Mouse (Mus musculus) hindbrain, embryonic 12.5 days (tissue): ENCODE data around the gene Fcrls. TPM values are rescaled to one million over a fixed set of nuclear protein-coding genes. Genes with fewer than 3 reads are reported as not detected.

Experiments used
- ATAC-seq: fragments of 200-750 bp; cut with Nextera tagmentation; 2 replicates; pipeline ENCODE4 v1.8.0; 2017; ENCODE audit warnings: moderate TSS enrichment; ENCODE audit not compliant: low FRiP score
- H3K27ac ChIP-seq: fragments of 300-500 bp; sonication (generic); 2 replicates; pipeline ENCODE4 v1.5.1; 2016; ENCODE audit warnings: mild to moderate bottlenecking
- H3K27me3 ChIP-seq: fragments of 300-500 bp; sonication (generic); 2 replicates; pipeline ENCODE4 v1.6.1; 2016; ENCODE audit warnings: mild to moderate bottlenecking
- H3K36me3 ChIP-seq: fragments of 300-500 bp; sonication (generic); 2 replicates; pipeline ENCODE4 v1.6.1; 2016; ENCODE audit warnings: mild to moderate bottlenecking
- H3K4me1 ChIP-seq: fragments of 300-500 bp; sonication (generic); 2 replicates; pipeline ENCODE4 v1.6.1; 2016
- H3K4me2 ChIP-seq: fragments of 300-500 bp; sonication (generic); replicated peaks from 2 replicates; pipeline ENCODE4 v1.6.1; 2016; ENCODE audit warnings: mild to moderate bottlenecking
- H3K4me3 ChIP-seq: fragments of 300-500 bp; sonication (generic); 2 replicates; pipeline ENCODE4 v1.5.1; 2016; ENCODE audit warnings: mild to moderate bottlenecking
- H3K9ac ChIP-seq: fragments of 300-500 bp; sonication (generic); 2 replicates; pipeline ENCODE4 v1.6.1; 2016; ENCODE audit warnings: mild to moderate bottlenecking, moderate library complexity
- H3K9me3 ChIP-seq: fragments of 300-500 bp; sonication (generic); replicated peaks from 2 replicates; pipeline ENCODE4 v1.6.1; 2016; ENCODE audit warnings: mild to moderate bottlenecking
- WGBS: fragments of 180-500 bp; shearing (Covaris S2); methylation state at CpG from one replicate; pipeline ENCODE4 v1.1.7; 2016; 5-methylcytosine and 5-hydroxymethylcytosine counted together
- polyA plus RNA-seq: library from polyadenylated mRNA; unstranded; fragments of >200 nt; fragmentation: Nextera tagmentation; extraction: Ambion mirVana; gene quantifications from 2 replicates; pipeline ENCODE4 v1.2.1, GENCODE M21; 2016

Gene Fcrls
- polyA plus RNA-seq = 8.1 and 10.1 TPM in 2 replicates

GRCm38 (mm10) chr3:87263436-87263835 lies at the start of gene Fcrls:
TSS of gene Fcrls (minus strand) at chr3:87263738.
- no peaks in the 10 kb centered on the region for H3K9me3 ChIP-seq
- ATAC-seq = no peak
- H3K4me3 ChIP-seq = no peak within 1 kb of the TSS
- no peaks in the 10 kb centered on the region for H3K27me3 ChIP-seq
- no peaks in the 10 kb centered on the region for H3K4me1 ChIP-seq
- no peak within 1 kb of the TSS for H3K4me2 ChIP-seq
- no peaks in the 10 kb centered on the region for H3K36me3 ChIP-seq
- no peak within 1 kb of the TSS for H3K9ac ChIP-seq
- WGBS = 86% methylated on average over 7 of the region's 7 CpGs
- H3K27ac ChIP-seq = no peak within 1 kb of the TSS

- H3K9ac ChIP-seq = no peak overlapping the region
- no peaks in the 10 kb centered on the region for H3K9me3 ChIP-seq
- H3K27ac ChIP-seq = no peak overlapping the region
- no peak for ATAC-seq
- no peaks in the 10 kb centered on the region for H3K4me1 ChIP-seq
- no peaks in the 10 kb centered on the region for H3K36me3 ChIP-seq
- no peak overlapping the region for H3K4me3 ChIP-seq
- no peak overlapping the region for H3K4me2 ChIP-seq
- H3K27me3 ChIP-seq = no peaks in the 10 kb centered on the region
- 79% methylated on average over 2 of the region's 2 CpGs for WGBS
These were observed 46.4 kb upstream of the Fcrls start for GRCm38 (mm10) chr3:87309922-87310321.

GRCm38 (mm10) chr3:87299901-87300300 lies 36.4 kb upstream of the Fcrls start:
- Histone ChIP-seq H3K36me3 (no peaks in the 10 kb centered on the region), H3K4me1 (no peaks in the 10 kb centered on the region), H3K9me3 (no peaks in the 10 kb centered on the region), H3K27ac (no peak overlapping the region), H3K9ac (no peak overlapping the region), H3K4me2 (no peak overlapping the region), H3K4me3 (no peak overlapping the region), H3K27me3 (no peaks in the 10 kb centered on the region)
- ATAC-seq = no peak
- WGBS = 86% methylated on average over 5 of the region's 5 CpGs

- H3K4me2 ChIP-seq = no peak overlapping the region
- H3K27ac ChIP-seq = no peak overlapping the region
- H3K9me3 ChIP-seq = no peaks in the 10 kb centered on the region
- no peak overlapping the region for H3K9ac ChIP-seq
- no peaks in the 10 kb centered on the region for H3K27me3 ChIP-seq
- H3K4me3 ChIP-seq = no peak overlapping the region
- ATAC-seq = no peak
- WGBS = 78% methylated on average over 2 of the region's 2 CpGs
- no peaks in the 10 kb centered on the region for H3K4me1 ChIP-seq
- no peaks in the 10 kb centered on the region for H3K36me3 ChIP-seq
These were observed 10.8 kb upstream of the Fcrls start for GRCm38 (mm10) chr3:87274372-87274771.

GRCm38 (mm10) chr3:87266581-87266980 lies 3.0 kb upstream of the Fcrls start:
- 91% methylated on average over 5 of the region's 5 CpGs for WGBS
- no peak overlapping the region for H3K4me2 ChIP-seq
- no peak for ATAC-seq
- H3K36me3 ChIP-seq = no peaks in the 10 kb centered on the region
- no peaks in the 10 kb centered on the region for H3K4me1 ChIP-seq
- H3K27ac ChIP-seq = no peak overlapping the region
- no peak overlapping the region for H3K4me3 ChIP-seq
- no peak overlapping the region for H3K9ac ChIP-seq
- no peaks in the 10 kb centered on the region for H3K9me3 ChIP-seq
- H3K27me3 ChIP-seq = no peaks in the 10 kb centered on the region

- H3K9me3 ChIP-seq = no peaks in the 10 kb centered on the region
- H3K27me3 ChIP-seq = no peaks in the 10 kb centered on the region
- H3K27ac ChIP-seq = no peak overlapping the region
- H3K4me2 ChIP-seq = no peak overlapping the region
- H3K9ac ChIP-seq = no peak overlapping the region
- no peaks in the 10 kb centered on the region for H3K36me3 ChIP-seq
- ATAC-seq = no peak
- no peaks in the 10 kb centered on the region for H3K4me1 ChIP-seq
- H3K4me3 ChIP-seq = no peak overlapping the region
- WGBS = 90% methylated on average over 10 of the region's 10 CpGs
These were observed 8.3 kb downstream of the Fcrls start for GRCm38 (mm10) chr3:87255239-87255638.

GRCm38 (mm10) chr3:87249571-87249970 lies 14.0 kb downstream of the Fcrls start:
- Histone ChIP-seq H3K9ac (no peak overlapping the region), H3K4me3 (no peak overlapping the region), H3K4me2 (no peak overlapping the region), H3K36me3 (no peaks in the 10 kb centered on the region), H3K27ac (no peak overlapping the region), H3K27me3 (no peaks in the 10 kb centered on the region), H3K4me1 (no peaks in the 10 kb centered on the region), H3K9me3 (no peaks in the 10 kb centered on the region)
- WGBS = 81% methylated on average over 6 of the region's 6 CpGs
- ATAC-seq = no peak

GRCm38 (mm10) chr3:87247292-87247691 lies 16.2 kb downstream of the Fcrls start:
- no peaks in the 10 kb centered on the region for H3K36me3 ChIP-seq
- no peaks in the 10 kb centered on the region for H3K27me3 ChIP-seq
- H3K4me1 ChIP-seq = no peaks in the 10 kb centered on the region
- WGBS = 80% methylated on average over 3 of the region's 3 CpGs
- no peak overlapping the region for H3K9ac ChIP-seq
- no peak overlapping the region for H3K4me3 ChIP-seq
- no peak overlapping the region for H3K4me2 ChIP-seq
- no peak overlapping the region for H3K27ac ChIP-seq
- no peaks in the 10 kb centered on the region for H3K9me3 ChIP-seq
- no peak for ATAC-seq

- Histone ChIP-seq H3K27me3 (no peaks in the 10 kb centered on the region), H3K4me3 (no peak overlapping the region), H3K27ac (no peak overlapping the region), H3K36me3 (no peaks in the 10 kb centered on the region), H3K4me1 (no peaks in the 10 kb centered on the region), H3K9ac (no peak overlapping the region), H3K9me3 (no peaks in the 10 kb centered on the region), H3K4me2 (no peak overlapping the region)
- ATAC-seq = no peak
- 2% methylated on average over 2 of the region's 2 CpGs for WGBS
These were observed 19.9 kb downstream of the Fcrls start for GRCm38 (mm10) chr3:87243654-87244053.

- Histone ChIP-seq H3K4me2 (no peak overlapping the region), H3K27me3 (no peaks in the 10 kb centered on the region), H3K9ac (no peak overlapping the region), H3K9me3 (no peaks in the 10 kb centered on the region), H3K4me1 (no peaks in the 10 kb centered on the region), H3K27ac (no peak overlapping the region), H3K4me3 (no peak overlapping the region), H3K36me3 (no peaks in the 10 kb centered on the region)
- ATAC-seq = no peak
- WGBS = 70% methylated on average over 4 of the region's 4 CpGs
These were observed 22.6 kb downstream of the Fcrls start for GRCm38 (mm10) chr3:87240909-87241308.

GRCm38 (mm10) chr3:87223636-87224035 lies 39.9 kb downstream of the Fcrls start:
- Histone ChIP-seq H3K9me3 (no peaks in the 10 kb centered on the region), H3K36me3 (no peaks in the 10 kb centered on the region), H3K9ac (no peak overlapping the region), H3K27ac (no peak overlapping the region), H3K4me2 (no peak overlapping the region), H3K4me1 (no peaks in the 10 kb centered on the region), H3K27me3 (no peaks in the 10 kb centered on the region), H3K4me3 (no peak overlapping the region)
- ATAC-seq = no peak
- WGBS = 77% methylated on average over 4 of the region's 4 CpGs

GRCm38 (mm10) chr3:87222346-87222745 lies 41.2 kb downstream of the Fcrls start:
- no peak for ATAC-seq
- H3K4me3 ChIP-seq = no peak overlapping the region
- no peak overlapping the region for H3K9ac ChIP-seq
- no peak overlapping the region for H3K4me2 ChIP-seq
- H3K9me3 ChIP-seq = no peaks in the 10 kb centered on the region
- H3K27ac ChIP-seq = no peak overlapping the region
- H3K36me3 ChIP-seq = no peaks in the 10 kb centered on the region
- no peaks in the 10 kb centered on the region for H3K27me3 ChIP-seq
- 88% methylated on average over 5 of the region's 5 CpGs for WGBS
- H3K4me1 ChIP-seq = no peaks in the 10 kb centered on the region

GRCm38 (mm10) chr3:87215176-87215575 lies 48.4 kb downstream of the Fcrls start:
- Histone ChIP-seq H3K9ac (no peak overlapping the region), H3K36me3 (no peaks in the 10 kb centered on the region), H3K4me1 (no peaks in the 10 kb centered on the region), H3K27me3 (no peaks in the 10 kb centered on the region), H3K27ac (no peak overlapping the region), H3K4me3 (no peak overlapping the region), H3K9me3 (no peaks in the 10 kb centered on the region), H3K4me2 (no peak overlapping the region)
- WGBS = 78% methylated on average over 11 of the region's 11 CpGs
- no peak for ATAC-seq
